Mouse (Mus musculus) layer of hippocampus, postnatal 36 days (tissue): ENCODE measurements at regions not wholly inside any gene's neighbourhood (a gene's known extent, or its start where the extent isn't known, plus 50 kb on each side); places are given as distances from the start of the nearest gene placed in this dataset.

Experiments used
- DNase-seq, 2 experiments: peaks; one replicate each; pipeline ENCODE4 v3.0.0; 2022

- no peak for DNase-seq
Measured at GRCm38 (mm10) chr13:111979428-111980204, 170.8 kb upstream of the Map3k1 start.

- DNase-seq: no peak
Measured at GRCm38 (mm10) chr13:111980205-111980595, 171.4 kb upstream of the Map3k1 start.

GRCm38 (mm10) chr13:111981103-111981502, 172.3 kb upstream of the Map3k1 start:
- DNase-seq: no peak

GRCm38 (mm10) chr13:111982796-111983460, 174.1 kb upstream of the Map3k1 start:
- DNase-seq: no peak

- no peak for DNase-seq
Measured at GRCm38 (mm10) chr13:111984081-111984574, 175.3 kb upstream of the Map3k1 start.

GRCm38 (mm10) chr13:111985406-111985805, 176.6 kb upstream of the Map3k1 start:
- no peak for DNase-seq

- DNase-seq: no peak
Measured at GRCm38 (mm10) chr13:111986681-111987080, 177.9 kb upstream of the Map3k1 start.

- no peak for DNase-seq
Measured at GRCm38 (mm10) chr13:111987420-111987819, 178.6 kb upstream of the Map3k1 start.

GRCm38 (mm10) chr13:111990913-111991534, 182.2 kb upstream of the Map3k1 start:
- DNase-seq: no peak

GRCm38 (mm10) chr13:111992075-111992847, 183.5 kb upstream of the Map3k1 start:
- no peak for DNase-seq

- DNase-seq: no peak
Measured at GRCm38 (mm10) chr13:111994862-111995490, 186.2 kb upstream of the Map3k1 start.

- DNase-seq: no peak
Measured at GRCm38 (mm10) chr13:111995716-111996115, 186.9 kb upstream of the Map3k1 start.

GRCm38 (mm10) chr13:111996910-111997309, 188.1 kb upstream of the Map3k1 start:
- peak; percentile 23 to 47 for DNase-seq

GRCm38 (mm10) chr13:111997980-111998945, 189.5 kb upstream of the Map3k1 start:
- DNase-seq: no peak

- DNase-seq: no peak
Measured at GRCm38 (mm10) chr13:111999647-112000292, 191.0 kb upstream of the Map3k1 start.

GRCm38 (mm10) chr13:112000293-112000665, 191.5 kb upstream of the Map3k1 start:
- DNase-seq: no peak

GRCm38 (mm10) chr13:112000696-112001095, 191.9 kb upstream of the Map3k1 start:
- DNase-seq: no peak

GRCm38 (mm10) chr13:112001155-112002025, 192.6 kb upstream of the Map3k1 start:
- DNase-seq: no peak

- no peak for DNase-seq
Measured at GRCm38 (mm10) chr13:112002661-112003347, 194.0 kb upstream of the Map3k1 start.
